Mouse (Mus musculus): ENCODE results near the gene Dthd1. TPM values are rescaled to one million over a fixed set of nuclear protein-coding genes. Genes with fewer than 3 reads are reported as not detected.

The Dthd1 gene
- polyA plus RNA-seq, 1 experiment from 2014 or later: not detected

- no peak overlapping the region for H3K9ac ChIP-seq (ENCODE audit: low read depth, low read length)
- no peak overlapping the region for H3K4me2 ChIP-seq
- no peaks in the 10 kb centered on the region for H3K36me3 ChIP-seq (ENCODE audit: control insufficient read depth, insufficient read depth, low read length)
- no peak overlapping the region for H3K4me3 ChIP-seq (ENCODE audit: low read depth, low read length)
- no peaks in the 10 kb centered on the region for H3K9me3 ChIP-seq (ENCODE audit: control insufficient read depth, low read length)
- H3K27me3 ChIP-seq (replicated peaks; ENCODE audit: control insufficient read depth, insufficient read depth, low read length): no peaks in the 10 kb centered on the region
- no peak overlapping the region for H3K27ac ChIP-seq (ENCODE audit: low read depth, low read length)
- 84% methylated on average over 5 of the region's 5 CpGs for WGBS
- H3K4me1 ChIP-seq (replicated peaks; ENCODE audit: control insufficient read depth, insufficient read depth, low read length): no peaks in the 10 kb centered on the region
- DNase-seq (ENCODE audit: low spot score) (no peak), ATAC-seq (replicated peaks; ENCODE audit: low FRiP score) (no peak)
These were observed 22.6 kb upstream of the Dthd1 start for GRCm38 (mm10) chr5:62790921-62791564.

- Histone ChIP-seq H3K27me3 (replicated peaks; ENCODE audit: control insufficient read depth, insufficient read depth, low read length) (no peaks in the 10 kb centered on the region), H3K4me1 (replicated peaks; ENCODE audit: control insufficient read depth, insufficient read depth, low read length) (no peaks in the 10 kb centered on the region), H3K36me3 (ENCODE audit: control insufficient read depth, insufficient read depth, low read length) (no peaks in the 10 kb centered on the region), H3K4me2 (no peak overlapping the region), H3K9ac (ENCODE audit: low read depth, low read length) (no peak overlapping the region), H3K4me3 (ENCODE audit: low read depth, low read length) (no peak overlapping the region), H3K9me3 (ENCODE audit: control insufficient read depth, low read length) (no peaks in the 10 kb centered on the region), H3K27ac (ENCODE audit: low read depth, low read length) (no peak overlapping the region)
- WGBS: 75% methylated on average over 1 of the region's 1 CpGs
- ATAC-seq (replicated peaks; ENCODE audit: low FRiP score) (no peak), DNase-seq (ENCODE audit: low spot score) (no peak)
These were observed 20.8 kb upstream of the Dthd1 start for GRCm38 (mm10) chr5:62792776-62793175.

- Histone ChIP-seq H3K4me1 (replicated peaks; ENCODE audit: control insufficient read depth, insufficient read depth, low read length) (no peaks in the 10 kb centered on the region), H3K4me2 (no peak overlapping the region), H3K9me3 (ENCODE audit: control insufficient read depth, low read length) (no peaks in the 10 kb centered on the region), H3K27me3 (replicated peaks; ENCODE audit: control insufficient read depth, insufficient read depth, low read length) (no peaks in the 10 kb centered on the region), H3K9ac (ENCODE audit: low read depth, low read length) (no peak overlapping the region), H3K4me3 (ENCODE audit: low read depth, low read length) (no peak overlapping the region), H3K36me3 (ENCODE audit: control insufficient read depth, insufficient read depth, low read length) (no peaks in the 10 kb centered on the region), H3K27ac (ENCODE audit: low read depth, low read length) (no peak overlapping the region)
- DNase-seq (ENCODE audit: low spot score) (no peak), ATAC-seq (replicated peaks; ENCODE audit: low FRiP score) (no peak)
- WGBS: 51% methylated on average over 1 of the region's 1 CpGs
These were observed 420 bp downstream of the Dthd1 start for GRCm38 (mm10) chr5:62814072-62814414.

DNA sequence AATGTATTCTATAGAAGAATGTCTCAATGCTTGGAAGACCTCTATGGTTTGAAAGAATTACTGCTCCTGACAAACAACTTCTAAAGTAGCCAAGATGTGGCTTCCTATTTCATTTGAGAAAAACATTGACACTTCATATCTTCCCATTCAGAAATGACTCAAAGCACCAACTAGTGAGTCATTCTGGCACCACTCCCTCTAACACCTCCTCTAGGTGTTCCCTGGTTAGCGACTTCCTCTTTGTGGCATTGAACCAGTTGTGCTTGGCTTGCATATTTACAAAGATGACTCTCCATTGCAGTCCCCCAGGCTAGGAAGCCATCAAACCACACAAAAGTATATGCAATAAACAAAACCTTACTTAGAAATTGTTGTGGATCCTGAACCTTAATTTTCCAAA, 2.1 kb downstream of the Dthd1 start:
- no peak overlapping the region for H3K4me2 ChIP-seq
- WGBS: 45% methylated on average over 1 of the region's 1 CpGs

DNA sequence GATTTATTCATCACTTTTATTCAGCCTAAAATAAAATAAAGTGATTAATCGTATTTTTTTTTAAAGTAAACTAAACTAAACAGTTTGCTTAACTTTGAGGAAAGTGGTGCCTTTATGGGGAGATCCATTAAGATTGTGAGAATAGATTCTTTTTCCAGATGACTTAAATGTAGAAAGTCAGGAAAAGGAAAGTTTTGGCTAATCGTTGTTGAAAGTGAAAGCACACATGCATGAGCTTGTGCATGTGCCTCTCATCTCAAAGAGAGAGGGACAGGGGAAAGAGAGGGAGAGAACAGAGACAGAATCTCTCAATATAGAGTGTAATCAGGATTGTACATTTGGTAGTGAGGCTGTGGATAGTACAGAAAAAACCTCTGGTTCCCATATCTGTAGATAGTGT, 5.9 kb downstream of the Dthd1 start:
- no peak overlapping the region for H3K4me3 ChIP-seq (ENCODE audit: low read depth, low read length)
- 75% methylated on average over 2 of the region's 2 CpGs for WGBS
- H3K9me3 ChIP-seq (ENCODE audit: control insufficient read depth, low read length): no peaks in the 10 kb centered on the region
- no peaks in the 10 kb centered on the region for H3K27me3 ChIP-seq (replicated peaks; ENCODE audit: control insufficient read depth, insufficient read depth, low read length)
- H3K27ac ChIP-seq (ENCODE audit: low read depth, low read length): no peak overlapping the region
- no peak overlapping the region for H3K4me2 ChIP-seq
- DNase-seq (ENCODE audit: low spot score) (no peak), ATAC-seq (replicated peaks; ENCODE audit: low FRiP score) (no peak)
- H3K9ac ChIP-seq (ENCODE audit: low read depth, low read length): no peak overlapping the region
- H3K4me1 ChIP-seq (replicated peaks; ENCODE audit: control insufficient read depth, insufficient read depth, low read length): no peaks in the 10 kb centered on the region
- H3K36me3 ChIP-seq (ENCODE audit: control insufficient read depth, insufficient read depth, low read length): no peaks in the 10 kb centered on the region

More for the DNA sequence above, 2.1 kb downstream of the Dthd1 start:
- no peaks in the 10 kb centered on the region for H3K9me3 ChIP-seq (ENCODE audit: control insufficient read depth, low read length)
- ATAC-seq (replicated peaks; ENCODE audit: low FRiP score): no peak
- no peak overlapping the region for H3K9ac ChIP-seq (ENCODE audit: low read depth, low read length)
- H3K4me1 ChIP-seq (replicated peaks; ENCODE audit: control insufficient read depth, insufficient read depth, low read length): no peaks in the 10 kb centered on the region
- DNase-seq (ENCODE audit: low spot score): no peak
- no peak overlapping the region for H3K4me3 ChIP-seq (ENCODE audit: low read depth, low read length)
- no peaks in the 10 kb centered on the region for H3K27me3 ChIP-seq (replicated peaks; ENCODE audit: control insufficient read depth, insufficient read depth, low read length)
- no peak overlapping the region for H3K27ac ChIP-seq (ENCODE audit: low read depth, low read length)
- no peaks in the 10 kb centered on the region for H3K36me3 ChIP-seq (ENCODE audit: control insufficient read depth, insufficient read depth, low read length)

DNA sequence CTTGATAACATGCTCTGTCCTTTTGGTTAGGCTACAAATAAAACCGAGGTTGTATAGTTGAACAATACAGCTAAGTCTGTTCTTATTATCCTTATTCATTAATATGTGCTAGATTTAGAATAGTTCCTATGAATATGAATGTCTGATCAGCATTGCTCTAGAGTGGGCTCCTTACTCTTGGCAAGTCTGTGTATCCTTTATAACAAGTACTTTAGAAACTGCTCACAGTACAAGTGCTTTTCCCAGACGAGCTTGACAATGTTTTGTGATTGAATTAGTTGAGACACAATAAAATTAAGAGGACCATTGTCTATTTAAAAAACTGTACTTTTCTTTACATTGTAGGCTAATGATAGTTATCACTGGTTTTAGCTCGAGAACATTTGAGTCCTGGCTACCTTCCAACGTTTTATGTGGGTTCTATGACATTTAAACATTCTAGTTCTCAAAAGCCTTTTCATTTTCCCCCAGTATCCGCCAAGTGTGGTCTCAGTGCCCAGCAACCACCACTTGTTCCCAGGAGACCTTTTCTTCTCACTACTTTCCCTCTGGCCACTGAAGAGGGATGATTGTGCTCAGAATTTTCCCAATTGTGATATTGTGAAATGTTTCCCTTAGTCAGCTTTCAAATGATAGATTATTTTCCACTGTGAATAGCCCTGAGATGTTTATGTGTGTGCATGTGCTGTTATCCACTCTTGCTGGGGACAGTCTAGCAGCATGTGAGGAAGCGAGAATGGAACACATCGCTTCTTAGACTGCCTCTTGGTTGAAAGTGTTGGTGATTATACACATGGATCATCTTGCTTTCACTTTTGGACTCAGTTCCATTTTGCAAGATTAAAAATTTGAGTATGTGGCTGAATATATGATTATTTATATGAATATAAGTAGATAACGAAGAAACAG, 7.0 kb downstream of the Dthd1 start:
- 67% methylated on average over 8 of the region's 8 CpGs for WGBS
- Histone ChIP-seq H3K4me2 (no peak overlapping the region), H3K4me1 (replicated peaks; ENCODE audit: control insufficient read depth, insufficient read depth, low read length) (no peaks in the 10 kb centered on the region), H3K4me3 (ENCODE audit: low read depth, low read length) (no peak overlapping the region), H3K9ac (ENCODE audit: low read depth, low read length) (no peak overlapping the region), H3K36me3 (ENCODE audit: control insufficient read depth, insufficient read depth, low read length) (no peaks in the 10 kb centered on the region), H3K9me3 (ENCODE audit: control insufficient read depth, low read length) (no peaks in the 10 kb centered on the region), H3K27me3 (replicated peaks; ENCODE audit: control insufficient read depth, insufficient read depth, low read length) (no peaks in the 10 kb centered on the region), H3K27ac (ENCODE audit: low read depth, low read length) (no peak overlapping the region)
- DNase-seq (ENCODE audit: low spot score) (no peak), ATAC-seq (replicated peaks; ENCODE audit: low FRiP score) (no peak)

GRCm38 (mm10) chr5:62842955-62843730, 29.5 kb downstream of the Dthd1 start:
- DNase-seq (ENCODE audit: low spot score): no peak
- 82% methylated on average over 3 of the region's 3 CpGs for WGBS
- no peak overlapping the region for H3K4me2 ChIP-seq

DNA sequence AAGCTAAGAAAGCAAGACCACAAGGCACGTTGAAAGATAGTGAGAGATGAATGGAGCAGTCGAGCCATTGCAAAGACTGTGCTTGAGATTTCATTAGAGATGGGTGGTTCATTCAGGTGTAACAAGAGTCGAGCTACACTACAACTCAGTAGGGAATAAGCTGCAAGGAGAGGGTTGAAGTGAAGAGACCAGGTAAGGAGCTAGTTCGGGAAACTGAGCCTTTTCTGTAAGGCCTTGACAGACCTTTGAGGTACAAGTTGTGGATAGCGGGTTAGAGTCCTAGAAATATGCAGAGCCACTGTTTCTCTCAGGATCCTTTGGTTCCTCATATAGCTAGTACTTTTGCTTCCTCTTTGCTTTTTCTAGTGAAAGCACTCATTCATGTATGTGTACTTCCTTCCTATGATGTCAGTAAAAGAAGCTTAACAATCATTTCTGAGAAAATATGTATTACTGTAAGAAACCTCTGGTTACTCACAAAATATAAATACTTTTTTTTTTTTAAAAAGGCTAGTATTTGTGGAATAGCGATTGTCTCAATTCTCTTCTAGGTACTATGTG, 33.0 kb downstream of the Dthd1 start:
- 76% methylated on average over 6 of the region's 6 CpGs for WGBS
- Histone ChIP-seq H3K9me3 (ENCODE audit: control insufficient read depth, low read length) (no peaks in the 10 kb centered on the region), H3K4me1 (replicated peaks; ENCODE audit: control insufficient read depth, insufficient read depth, low read length) (no peaks in the 10 kb centered on the region), H3K27me3 (replicated peaks; ENCODE audit: control insufficient read depth, insufficient read depth, low read length) (no peaks in the 10 kb centered on the region), H3K9ac (ENCODE audit: low read depth, low read length) (no peak overlapping the region), H3K4me3 (ENCODE audit: low read depth, low read length) (no peak overlapping the region), H3K4me2 (no peak overlapping the region), H3K36me3 (ENCODE audit: control insufficient read depth, insufficient read depth, low read length) (no peaks in the 10 kb centered on the region), H3K27ac (ENCODE audit: low read depth, low read length) (no peak overlapping the region)
- DNase-seq (ENCODE audit: low spot score): no peak
- ATAC-seq (replicated peaks; ENCODE audit: low FRiP score): no peak

More at GRCm38 (mm10) chr5:62842955-62843730, 29.5 kb downstream of the Dthd1 start:
- H3K27ac ChIP-seq (ENCODE audit: low read depth, low read length): no peak overlapping the region
- no peaks in the 10 kb centered on the region for H3K4me1 ChIP-seq (replicated peaks; ENCODE audit: control insufficient read depth, insufficient read depth, low read length)
- no peak overlapping the region for H3K4me3 ChIP-seq (ENCODE audit: low read depth, low read length)
- ATAC-seq (replicated peaks; ENCODE audit: low FRiP score): no peak
- H3K9ac ChIP-seq (ENCODE audit: low read depth, low read length): no peak overlapping the region
- H3K36me3 ChIP-seq (ENCODE audit: control insufficient read depth, insufficient read depth, low read length): no peaks in the 10 kb centered on the region
- no peaks in the 10 kb centered on the region for H3K9me3 ChIP-seq (ENCODE audit: control insufficient read depth, low read length)
- no peaks in the 10 kb centered on the region for H3K27me3 ChIP-seq (replicated peaks; ENCODE audit: control insufficient read depth, insufficient read depth, low read length)
